Mouse (Mus musculus) heart, embryonic 10.5 days (tissue): ENCODE measurements around the gene Nradd. TPM values are rescaled to one million over a fixed set of nuclear protein-coding genes. Genes with fewer than 3 reads are reported as not detected.

Source experiments
- DNase-seq: peaks from one replicate; pipeline ENCODE4 v3.0.0-alpha.2; 2017; ENCODE audit warnings: low spot score
- H3K27ac ChIP-seq: fragments of 300-500 bp; sonication (generic); 2 replicates; pipeline ENCODE4 v1.5.1; 2016; ENCODE audit warnings: mild to moderate bottlenecking
- H3K27me3 ChIP-seq: fragments of 300-500 bp; sonication (generic); 2 replicates; pipeline ENCODE4 v1.6.1; 2016; ENCODE audit warnings: mild to moderate bottlenecking; ENCODE audit not compliant: poor library complexity, insufficient read depth, severe bottlenecking
- H3K36me3 ChIP-seq: fragments of 300-500 bp; sonication (generic); 2 replicates; pipeline ENCODE4 v1.6.1; 2016; ENCODE audit warnings: mild to moderate bottlenecking, moderate library complexity
- H3K4me1 ChIP-seq: fragments of 300-500 bp; sonication (generic); 2 replicates; pipeline ENCODE4 v1.6.1; 2016; ENCODE audit warnings: mild to moderate bottlenecking
- H3K4me3 ChIP-seq: fragments of 300-500 bp; sonication (generic); 2 replicates; pipeline ENCODE4 v1.5.1; 2016; ENCODE audit warnings: mild to moderate bottlenecking, moderate library complexity
- H3K9me3 ChIP-seq: fragments of 300-500 bp; sonication (generic); 2 replicates; pipeline ENCODE4 v1.6.1; 2016; ENCODE audit warnings: mild to moderate bottlenecking, moderate library complexity
- WGBS: fragments of 180-500 bp; shearing (Covaris S2); methylation state at CpG from one replicate; pipeline ENCODE4 v1.1.7; 2016; 5-methylcytosine and 5-hydroxymethylcytosine counted together
- polyA plus RNA-seq: library from polyadenylated mRNA; unstranded; fragments of >200 nt; fragmentation: Nextera tagmentation; extraction: Ambion mirVana; gene quantifications from 2 replicates; pipeline ENCODE4 v1.2.1, GENCODE M21; 2016

Gene Nradd
- polyA plus RNA-seq, result 28.5 and 32.3 TPM in 2 replicates

- under 1% methylated on average over 41 of the region's 41 CpGs for WGBS
- peak; percentile 97 for DNase-seq
- Histone ChIP-seq H3K9me3 (no peaks in the 10 kb centered on the region), H3K27ac (peak within 1 kb of the TSS; percentile 89), H3K4me1 (peaks cover 42% of the 10 kb centered on the region), H3K36me3 (peaks cover 40% of the 10 kb centered on the region), H3K4me3 (peak within 1 kb of the TSS; percentile 67), H3K27me3 (peaks cover 28% of the 10 kb centered on the region)
These were observed at the start of gene Nradd for GRCm38 (mm10) chr9:110624361-110625166. TSS of gene Nradd (minus strand) at chr9:110624452.

- Histone ChIP-seq H3K36me3 (no peaks in the 10 kb centered on the region), H3K27ac (peak overlapping the region; percentile 62; the same call in 1 of the 2 replicates), H3K27me3 (no peaks in the 10 kb centered on the region), H3K9me3 (no peaks in the 10 kb centered on the region), H3K4me3 (no peak overlapping the region), H3K4me1 (peaks cover 98% of the 10 kb centered on the region)
- DNase-seq, result no peak
- 63% methylated on average over 10 of the region's 10 CpGs for WGBS
These were observed 49.0 kb upstream of the Nradd start for GRCm38 (mm10) chr9:110673107-110673752.

GRCm38 (mm10) chr9:110672462-110673106 lies 48.3 kb upstream of the Nradd start:
- Histone ChIP-seq H3K27ac (peak overlapping the region; percentile 62; the same call in 1 of the 2 replicates), H3K4me1 (peaks cover 98% of the 10 kb centered on the region)
- no peak for DNase-seq

GRCm38 (mm10) chr9:110669785-110670184 lies 45.5 kb upstream of the Nradd start:
- no peaks in the 10 kb centered on the region for H3K27me3 ChIP-seq
- H3K36me3 ChIP-seq, result no peaks in the 10 kb centered on the region
- 0 out of 2 replicates have a peak overlapping the region, but pooled peaks have one; percentile 2 for H3K27ac ChIP-seq
- no peak overlapping the region for H3K4me3 ChIP-seq
- H3K4me1 ChIP-seq, result peaks cover 94% of the 10 kb centered on the region
- 68% methylated on average over 5 of the region's 5 CpGs for whole genome bisulfite sequencing
- no peaks in the 10 kb centered on the region for H3K9me3 ChIP-seq
- DNase-seq, result no peak

More at GRCm38 (mm10) chr9:110672462-110673106, 48.3 kb upstream of the Nradd start:
- Histone ChIP-seq H3K27me3 (no peaks in the 10 kb centered on the region), H3K9me3 (no peaks in the 10 kb centered on the region), H3K4me3 (no peak overlapping the region), H3K36me3 (no peaks in the 10 kb centered on the region)
- WGBS, result 66% methylated on average over 7 of the region's 7 CpGs

GRCm38 (mm10) chr9:110668601-110669293 lies 44.5 kb upstream of the Nradd start:
- DNase-seq, result no peak
- H3K27me3 ChIP-seq, result no peaks in the 10 kb centered on the region
- H3K36me3 ChIP-seq, result no peaks in the 10 kb centered on the region
- H3K4me3 ChIP-seq, result no peak overlapping the region
- 33% methylated on average over 6 of the region's 6 CpGs for WGBS
- H3K27ac ChIP-seq, result 0 out of 2 replicates have a peak overlapping the region, but pooled peaks have one; percentile 22
- H3K4me1 ChIP-seq, result peaks cover 92% of the 10 kb centered on the region
- H3K9me3 ChIP-seq, result no peaks in the 10 kb centered on the region

GRCm38 (mm10) chr9:110667219-110667836 lies 43.1 kb upstream of the Nradd start:
- Histone ChIP-seq H3K4me3 (no peak overlapping the region), H3K27ac (peak overlapping the region; percentile 82), H3K27me3 (no peaks in the 10 kb centered on the region), H3K4me1 (peaks cover 79% of the 10 kb centered on the region), H3K9me3 (no peaks in the 10 kb centered on the region), H3K36me3 (no peaks in the 10 kb centered on the region)
- WGBS, result 53% methylated on average over 4 of the region's 4 CpGs
- no peak for DNase-seq

- H3K4me3 ChIP-seq, result peak overlapping the region; percentile 38
These were observed 42.1 kb upstream of the Nradd start for GRCm38 (mm10) chr9:110666374-110666773.

GRCm38 (mm10) chr9:110665912-110666311 lies 41.7 kb upstream of the Nradd start:
- DNase-seq, result peak; percentile 93
- Histone ChIP-seq H3K4me3 (peak overlapping the region; percentile 38), H3K4me1 (peaks cover 75% of the 10 kb centered on the region), H3K27me3 (no peaks in the 10 kb centered on the region), H3K27ac (peak overlapping the region; percentile 82), H3K36me3 (0 out of 2 replicates have a peak, but pooled peaks cover 2% of the 10 kb centered on the region), H3K9me3 (no peaks in the 10 kb centered on the region)
- WGBS, result 16% methylated on average over 4 of the region's 4 CpGs

More at GRCm38 (mm10) chr9:110666374-110666773, 42.1 kb upstream of the Nradd start:
- H3K27me3 ChIP-seq, result no peaks in the 10 kb centered on the region
- DNase-seq, result no peak
- 0 out of 2 replicates have a peak, but pooled peaks cover 2% of the 10 kb centered on the region for H3K36me3 ChIP-seq
- 33% methylated on average over 8 of the region's 8 CpGs for WGBS
- H3K4me1 ChIP-seq, result peaks cover 75% of the 10 kb centered on the region
- peak overlapping the region; percentile 82 for H3K27ac ChIP-seq
- H3K9me3 ChIP-seq, result no peaks in the 10 kb centered on the region

- Histone ChIP-seq H3K4me3 (no peak overlapping the region), H3K9me3 (no peaks in the 10 kb centered on the region), H3K27ac (no peak overlapping the region), H3K36me3 (peaks cover 12% of the 10 kb centered on the region; the same call in 1 of the 2 replicates), H3K4me1 (peaks cover 55% of the 10 kb centered on the region), H3K27me3 (no peaks in the 10 kb centered on the region)
- DNase-seq, result no peak
- WGBS, result 80% methylated on average over 1 of the region's 1 CpGs
These were observed 38.6 kb upstream of the Nradd start for GRCm38 (mm10) chr9:110662844-110663243.

GRCm38 (mm10) chr9:110660856-110661612 lies 36.8 kb upstream of the Nradd start:
- H3K4me1 ChIP-seq, result peaks cover 40% of the 10 kb centered on the region
- 56% methylated on average over 7 of the region's 7 CpGs for WGBS
- peaks cover 12% of the 10 kb centered on the region; the same call in 1 of the 2 replicates for H3K36me3 ChIP-seq

GRCm38 (mm10) chr9:110660208-110660607 lies 36.0 kb upstream of the Nradd start:
- WGBS, result 83% methylated on average over 2 of the region's 2 CpGs
- no peak overlapping the region for H3K27ac ChIP-seq
- no peaks in the 10 kb centered on the region for H3K9me3 ChIP-seq
- H3K36me3 ChIP-seq, result peaks cover 12% of the 10 kb centered on the region; the same call in 1 of the 2 replicates
- H3K4me1 ChIP-seq, result peaks cover 43% of the 10 kb centered on the region
- no peak for DNase-seq
- no peak overlapping the region for H3K4me3 ChIP-seq
- H3K27me3 ChIP-seq, result no peaks in the 10 kb centered on the region

More at GRCm38 (mm10) chr9:110660856-110661612, 36.8 kb upstream of the Nradd start:
- Histone ChIP-seq H3K27me3 (no peaks in the 10 kb centered on the region), H3K9me3 (no peaks in the 10 kb centered on the region), H3K4me3 (no peak overlapping the region), H3K27ac (no peak overlapping the region)
- DNase-seq, result no peak
